Mouse (Mus musculus) intestine, embryonic 14.5 days (tissue): ENCODE measurements around the gene Cyp4x1. TPM values are rescaled to one million over a fixed set of nuclear protein-coding genes. Genes with fewer than 3 reads are reported as not detected.
"Not testable (repeated sequence)": the region's sequence is repeated elsewhere in the genome, so short reads cannot be mapped to it uniquely, and the experiment has no call there.

Experiments
- ATAC-seq: fragments of 200-750 bp; cut with Nextera tagmentation; replicated peaks from 2 replicates; pipeline ENCODE4 v1.8.0; 2017; ENCODE audit warnings: low read depth, moderate number of reproducible peaks, moderate TSS enrichment, moderate library complexity; ENCODE audit not compliant: low FRiP score, low TSS enrichment
- DNase-seq: peaks from one replicate; pipeline ENCODE4 v3.0.0-alpha.2; 2018; ENCODE audit warnings: low spot score
- H3K27ac ChIP-seq: fragments of 300-500 bp; sonication (generic); 2 replicates; pipeline ENCODE4 v1.5.1; 2014; ENCODE audit warnings: low read depth, mild to moderate bottlenecking, control low read depth
- H3K27me3 ChIP-seq: fragments of 300-500 bp; sonication (generic); replicated peaks from 2 replicates; pipeline ENCODE4 v1.6.1; 2014; ENCODE audit warnings: low read length, control low read depth; ENCODE audit not compliant: control insufficient read depth, insufficient read depth
- H3K36me3 ChIP-seq: fragments of 300-500 bp; sonication (generic); 2 replicates; pipeline ENCODE4 v1.6.1; 2014; ENCODE audit warnings: low read length, control low read depth; ENCODE audit not compliant: control insufficient read depth, insufficient read depth
- H3K4me1 ChIP-seq: fragments of 300-500 bp; sonication (generic); replicated peaks from 2 replicates; pipeline ENCODE4 v1.6.1; 2014; ENCODE audit warnings: low read length, control low read depth, mixed read lengths; ENCODE audit not compliant: control insufficient read depth, insufficient read depth
- H3K4me2 ChIP-seq: fragments of 300-500 bp; sonication (generic); 2 replicates; pipeline ENCODE4 v1.6.1; 2014; ENCODE audit warnings: low read length
- H3K4me3 ChIP-seq: fragments of 300-500 bp; sonication (generic); 2 replicates; pipeline ENCODE4 v1.5.1; 2014; ENCODE audit warnings: low read depth, low read length, control low read depth, mixed read lengths
- H3K9ac ChIP-seq: fragments of 300-500 bp; sonication (generic); 2 replicates; pipeline ENCODE4 v1.6.1; 2014; ENCODE audit warnings: mild to moderate bottlenecking, low read length
- H3K9me3 ChIP-seq: fragments of 300-500 bp; sonication (generic); 2 replicates; pipeline ENCODE4 v1.6.1; 2016; ENCODE audit warnings: low read length, control low read depth; ENCODE audit not compliant: control insufficient read depth
- WGBS: fragments of 180-500 bp; shearing (Covaris S2); extraction: QIAGEN DNeasy Blood & Tissue Kit; methylation state at CpG from one replicate; pipeline ENCODE4 v1.1.7; 2014; 5-methylcytosine and 5-hydroxymethylcytosine counted together
- polyA plus RNA-seq: library from polyadenylated mRNA; unstranded; fragments of >200 nt; fragmentation: Nextera tagmentation; extraction: Ambion mirVana; gene quantifications from 2 replicates; pipeline ENCODE4 v1.2.1, GENCODE M21; 2014

Cyp4x1 gene
- polyA plus RNA-seq = 0.52 and 0.62 TPM in 2 replicates

- Histone ChIP-seq H3K27me3 (peaks cover 32% of the 10 kb centered on the region), H3K36me3 (no peaks in the 10 kb centered on the region), H3K9me3 (no peaks in the 10 kb centered on the region), H3K4me3 (no peak within 1 kb of the TSS; the same call in 1 of the 2 replicates), H3K9ac (no peak within 1 kb of the TSS), H3K4me2 (peak within 1 kb of the TSS; percentile 25), H3K27ac (no peak within 1 kb of the TSS), H3K4me1 (no peaks in the 10 kb centered on the region)
- WGBS = 2% methylated on average over 29 of the region's 29 CpGs
- DNase-seq (no peak), ATAC-seq (0 out of 2 replicates have a peak, but pooled peaks have one; percentile 23)
Observed at GRCm38 (mm10) chr4:115133621-115134295, at the start of gene Cyp4x1. Gene Cyp4x1 (minus strand): TSS chr4:115134281.

- H3K9ac ChIP-seq, H3K27ac ChIP-seq, H3K4me2 ChIP-seq, H3K9me3 ChIP-seq, H3K4me3 ChIP-seq, H3K36me3 ChIP-seq, H3K27me3 ChIP-seq, DNase-seq, H3K4me1 ChIP-seq, ATAC-seq: not testable (repeated sequence)
Observed at GRCm38 (mm10) chr4:115176201-115176600, 42.1 kb upstream of the Cyp4x1 start.

- no peaks in the 10 kb centered on the region for H3K27me3 ChIP-seq
- H3K27ac ChIP-seq = no peak overlapping the region
- 60% methylated on average over 1 of the region's 1 CpGs for WGBS
- no peak overlapping the region for H3K4me3 ChIP-seq
- H3K9me3 ChIP-seq = no peaks in the 10 kb centered on the region
- H3K9ac ChIP-seq = no peak overlapping the region
- no peak overlapping the region for H3K4me2 ChIP-seq
- no peaks in the 10 kb centered on the region for H3K36me3 ChIP-seq
- H3K4me1 ChIP-seq = no peaks in the 10 kb centered on the region
- DNase-seq (no peak), ATAC-seq (0 out of 2 replicates have a peak, but pooled peaks have one; percentile 40)
Observed at GRCm38 (mm10) chr4:115174694-115175353, 40.7 kb upstream of the Cyp4x1 start.

GRCm38 (mm10) chr4:115158963-115159362, 24.9 kb upstream of the Cyp4x1 start:
- not testable (repeated sequence) for H3K4me2 ChIP-seq, H3K9me3 ChIP-seq, H3K4me3 ChIP-seq, ATAC-seq, H3K27me3 ChIP-seq, DNase-seq, H3K9ac ChIP-seq, H3K36me3 ChIP-seq, H3K4me1 ChIP-seq, H3K27ac ChIP-seq
- WGBS = 78% methylated on average over 3 of the region's 3 CpGs

- no peak overlapping the region for H3K4me3 ChIP-seq
- no peaks in the 10 kb centered on the region for H3K36me3 ChIP-seq
- H3K9me3 ChIP-seq = no peaks in the 10 kb centered on the region
- no peak for DNase-seq
- no peak for ATAC-seq
- H3K27ac ChIP-seq = no peak overlapping the region
- no peak overlapping the region for H3K9ac ChIP-seq
- no peak overlapping the region for H3K4me2 ChIP-seq
- H3K4me1 ChIP-seq = no peaks in the 10 kb centered on the region
- WGBS = 88% methylated on average over 2 of the region's 2 CpGs
- H3K27me3 ChIP-seq = no peaks in the 10 kb centered on the region
Observed at GRCm38 (mm10) chr4:115154723-115155122, 20.6 kb upstream of the Cyp4x1 start.

- Histone ChIP-seq H3K4me1 (no peaks in the 10 kb centered on the region), H3K27ac (no peak overlapping the region), H3K27me3 (peaks cover 32% of the 10 kb centered on the region), H3K9ac (no peak overlapping the region), H3K36me3 (no peaks in the 10 kb centered on the region), H3K4me2 (no peak overlapping the region), H3K4me3 (no peak overlapping the region), H3K9me3 (no peaks in the 10 kb centered on the region)
- WGBS = 20% methylated on average over 7 of the region's 7 CpGs
- DNase-seq (no peak), ATAC-seq (no peak)
Observed at GRCm38 (mm10) chr4:115134296-115134630, 182 bp upstream of the Cyp4x1 start.

- H3K4me3 ChIP-seq = no peak overlapping the region
- H3K27me3 ChIP-seq = peaks cover 32% of the 10 kb centered on the region
- no peaks in the 10 kb centered on the region for H3K36me3 ChIP-seq
- no peak for ATAC-seq
- H3K27ac ChIP-seq = no peak overlapping the region
- no peak for DNase-seq
- H3K9me3 ChIP-seq = no peaks in the 10 kb centered on the region
- no peak overlapping the region for H3K4me2 ChIP-seq
- whole genome bisulfite sequencing = 8% methylated on average over 5 of the region's 5 CpGs
- H3K4me1 ChIP-seq = no peaks in the 10 kb centered on the region
- H3K9ac ChIP-seq = no peak overlapping the region
Observed at GRCm38 (mm10) chr4:115133085-115133484, 996 bp downstream of the Cyp4x1 start.

GRCm38 (mm10) chr4:115124713-115125112, 9.4 kb downstream of the Cyp4x1 start:
- Histone ChIP-seq H3K9ac (no peak overlapping the region), H3K36me3 (no peaks in the 10 kb centered on the region), H3K4me1 (no peaks in the 10 kb centered on the region), H3K27me3 (no peaks in the 10 kb centered on the region), H3K27ac (no peak overlapping the region), H3K4me3 (no peak overlapping the region), H3K9me3 (no peaks in the 10 kb centered on the region), H3K4me2 (no peak overlapping the region)
- no peak for DNase-seq
- ATAC-seq = no peak

GRCm38 (mm10) chr4:115123507-115123906, 10.6 kb downstream of the Cyp4x1 start:
- H3K27ac ChIP-seq = no peak overlapping the region
- WGBS = 51% methylated on average over 2 of the region's 2 CpGs
- ATAC-seq (no peak), DNase-seq (no peak)
- H3K4me2 ChIP-seq = no peak overlapping the region
- no peak overlapping the region for H3K9ac ChIP-seq
- H3K9me3 ChIP-seq = no peaks in the 10 kb centered on the region
- no peaks in the 10 kb centered on the region for H3K27me3 ChIP-seq
- H3K4me3 ChIP-seq = no peak overlapping the region
- H3K36me3 ChIP-seq = no peaks in the 10 kb centered on the region
- no peaks in the 10 kb centered on the region for H3K4me1 ChIP-seq
